Mouse (Mus musculus): ENCODE data around the gene Myo7a. TPM values are rescaled to one million over a fixed set of nuclear protein-coding genes. Genes with fewer than 3 reads are reported as not detected.

Myo7a gene
- total and polyA plus RNA-seq, 2 experiments from 2014 or later, result 11.9 to 50.8 TPM

DNA sequence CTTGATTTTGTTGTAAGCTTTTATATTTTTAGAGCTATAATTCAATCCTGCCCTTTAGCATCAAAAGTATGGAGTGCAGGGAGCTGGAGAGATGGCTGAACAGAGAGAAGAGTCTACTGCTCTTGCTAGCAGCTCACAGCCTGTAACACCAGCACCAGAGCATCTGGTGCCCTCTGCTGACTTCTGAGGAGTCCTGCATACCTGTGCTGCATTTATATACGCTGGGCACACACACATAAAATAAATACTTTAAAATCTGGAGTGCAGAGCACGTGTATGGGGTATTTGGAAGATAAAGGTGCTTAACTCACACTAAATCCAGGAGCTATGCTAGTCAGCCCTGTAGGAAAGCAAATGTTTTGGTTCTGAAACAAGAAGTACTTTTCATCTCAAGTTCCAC, 33.0 kb downstream of the Myo7a start:
- no peaks in the 10 kb centered on the region for H3K9me3 ChIP-seq (ENCODE audit: low read length)
- ATAC-seq, result no peak
- H3K27ac ChIP-seq, result no peak overlapping the region
- no peaks in the 10 kb centered on the region for H3K36me3 ChIP-seq (ENCODE audit: insufficient read depth, low read length)
- H3K4me2 ChIP-seq (ENCODE audit: low read depth, low read length), result no peak overlapping the region
- peak; percentile 68 for TF ChIP-seq CTCF (IDR thresholded peaks at IDR 0.05; ENCODE audit: low read depth)
- H3K9ac ChIP-seq (replicated peaks; ENCODE audit: low read length), result no peak overlapping the region
- H3K27me3 ChIP-seq (ENCODE audit: insufficient read depth, low read length), result no peaks in the 10 kb centered on the region
- WGBS, result 41% methylated on average over 2 of the region's 2 CpGs
- peak; percentile 63 for DNase-seq (ENCODE audit: low spot score)
- H3K4me3 ChIP-seq (ENCODE audit: low read length), result no peak overlapping the region
- no peaks in the 10 kb centered on the region; the same call in 1 of the 2 replicates for H3K4me1 ChIP-seq (ENCODE audit: insufficient read depth, low read length)

DNA sequence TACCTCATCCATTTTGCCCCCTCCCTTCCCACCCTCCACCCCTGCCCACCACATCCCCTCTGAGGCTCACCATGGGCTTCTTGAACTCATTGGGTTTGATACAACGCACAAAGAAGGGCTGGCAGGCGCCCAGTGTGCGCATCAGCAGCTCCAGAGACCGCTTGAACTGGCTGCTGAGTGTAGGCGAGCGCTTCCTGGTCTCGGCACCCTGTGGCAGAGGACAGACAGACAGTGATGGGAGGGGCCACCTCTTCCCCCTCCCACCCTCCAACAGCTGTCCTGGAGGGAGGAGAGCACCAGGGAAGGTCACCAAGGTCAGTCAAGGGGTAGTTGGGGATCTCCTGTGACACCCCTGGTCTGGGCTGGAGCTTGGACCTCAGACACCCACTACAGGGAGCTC, 34.0 kb downstream of the Myo7a start:
- DNase-seq (ENCODE audit: low spot score) (no peak), ATAC-seq (no peak)
- Histone ChIP-seq H3K4me3 (ENCODE audit: low read length) (no peak overlapping the region), H3K27ac (no peak overlapping the region), H3K4me2 (ENCODE audit: low read depth, low read length) (no peak overlapping the region), H3K36me3 (ENCODE audit: insufficient read depth, low read length) (no peaks in the 10 kb centered on the region), H3K9me3 (ENCODE audit: low read length) (no peaks in the 10 kb centered on the region), H3K4me1 (ENCODE audit: insufficient read depth, low read length) (no peaks in the 10 kb centered on the region; the same call in 1 of the 2 replicates), H3K27me3 (ENCODE audit: insufficient read depth, low read length) (no peaks in the 10 kb centered on the region), H3K9ac (replicated peaks; ENCODE audit: low read length) (no peak overlapping the region)
- TF ChIP-seq CTCF (IDR thresholded peaks at IDR 0.05; ENCODE audit: low read depth), result no peak
- WGBS, result 61% methylated on average over 7 of the region's 7 CpGs

DNA sequence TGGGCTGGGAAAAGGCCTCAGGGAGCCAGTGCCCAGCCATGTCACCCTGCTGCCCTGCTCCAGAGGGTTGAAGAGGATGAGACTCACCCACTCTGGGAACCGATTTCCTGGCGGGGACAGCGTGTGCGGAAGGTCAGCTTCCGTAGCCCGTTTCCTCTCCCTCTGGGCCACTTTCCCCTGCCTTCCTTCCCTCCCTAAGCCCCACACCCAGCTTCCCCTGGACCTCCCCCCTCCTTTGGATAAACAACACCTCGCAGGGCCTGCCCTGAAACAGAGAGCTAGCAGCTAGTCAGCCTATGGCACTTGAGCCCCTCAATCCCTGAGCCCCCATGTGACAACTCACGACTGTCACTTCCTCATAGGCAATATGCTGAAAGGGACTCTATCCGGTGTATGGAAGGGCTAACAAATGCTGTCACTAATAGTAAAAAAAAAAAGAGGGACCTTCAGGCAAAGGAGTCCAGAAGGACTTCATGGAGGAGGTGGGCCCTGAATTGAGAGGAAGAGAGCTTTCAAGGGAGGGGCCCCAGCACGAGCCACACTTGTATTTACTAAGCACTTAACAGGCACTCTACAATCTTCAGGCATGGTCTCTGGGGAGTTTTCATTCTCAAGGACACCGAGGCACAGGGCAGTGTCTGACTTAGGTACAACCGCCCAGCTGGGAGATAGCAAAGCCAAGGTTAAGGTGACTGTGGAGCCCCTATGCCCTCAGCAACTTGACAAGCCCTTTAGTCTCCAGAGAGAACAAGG, 34.6 kb downstream of the Myo7a start:
- no peak for DNase-seq (ENCODE audit: low spot score)
- H3K4me2 ChIP-seq (ENCODE audit: low read depth, low read length), result no peak overlapping the region
- WGBS, result 66% methylated on average over 12 of the region's 12 CpGs
- no peaks in the 10 kb centered on the region; the same call in 1 of the 2 replicates for H3K4me1 ChIP-seq (ENCODE audit: insufficient read depth, low read length)
- no peak overlapping the region for H3K27ac ChIP-seq
- no peak for TF ChIP-seq CTCF (IDR thresholded peaks at IDR 0.05; ENCODE audit: low read depth)
- no peak for ATAC-seq
- H3K9ac ChIP-seq (replicated peaks; ENCODE audit: low read length), result no peak overlapping the region
- no peaks in the 10 kb centered on the region for H3K27me3 ChIP-seq (ENCODE audit: insufficient read depth, low read length)
- H3K9me3 ChIP-seq (ENCODE audit: low read length), result no peaks in the 10 kb centered on the region
- H3K4me3 ChIP-seq (ENCODE audit: low read length), result no peak overlapping the region
- H3K36me3 ChIP-seq (ENCODE audit: insufficient read depth, low read length), result no peaks in the 10 kb centered on the region; the same call in 1 of the 2 replicates

GRCm38 (mm10) chr7:98082376-98082775, 36.9 kb downstream of the Myo7a start:
- no peak for TF ChIP-seq CTCF (IDR thresholded peaks at IDR 0.05; ENCODE audit: low read depth)
- H3K4me2 ChIP-seq (ENCODE audit: low read depth, low read length), result no peak overlapping the region
- ATAC-seq, result no peak
- no peaks in the 10 kb centered on the region; the same call in 1 of the 2 replicates for H3K4me1 ChIP-seq (ENCODE audit: insufficient read depth, low read length)
- WGBS, result 20% methylated on average over 5 of the region's 5 CpGs
- H3K9ac ChIP-seq (replicated peaks; ENCODE audit: low read length), result no peak overlapping the region
- no peak overlapping the region for H3K27ac ChIP-seq
- H3K4me3 ChIP-seq (ENCODE audit: low read length), result no peak overlapping the region
- H3K36me3 ChIP-seq (ENCODE audit: insufficient read depth, low read length), result no peaks in the 10 kb centered on the region; the same call in 1 of the 2 replicates
- H3K9me3 ChIP-seq (ENCODE audit: low read length), result no peaks in the 10 kb centered on the region
- no peaks in the 10 kb centered on the region for H3K27me3 ChIP-seq (ENCODE audit: insufficient read depth, low read length)
- DNase-seq (ENCODE audit: low spot score), result no peak

GRCm38 (mm10) chr7:98077453-98077852, 41.9 kb downstream of the Myo7a start:
- H3K27ac ChIP-seq, result no peak overlapping the region
- H3K9ac ChIP-seq (replicated peaks; ENCODE audit: low read length), result no peak overlapping the region
- no peaks in the 10 kb centered on the region; the same call in 1 of the 2 replicates for H3K4me1 ChIP-seq (ENCODE audit: insufficient read depth, low read length)
- H3K27me3 ChIP-seq (ENCODE audit: insufficient read depth, low read length), result no peaks in the 10 kb centered on the region
- WGBS, result 85% methylated on average over 11 of the region's 11 CpGs
- no peak for ATAC-seq
- H3K36me3 ChIP-seq (ENCODE audit: insufficient read depth, low read length), result no peaks in the 10 kb centered on the region; the same call in 1 of the 2 replicates
- H3K4me3 ChIP-seq (ENCODE audit: low read length), result no peak overlapping the region
- no peak for TF ChIP-seq CTCF (IDR thresholded peaks at IDR 0.05; ENCODE audit: low read depth)
- no peaks in the 10 kb centered on the region for H3K9me3 ChIP-seq (ENCODE audit: low read length)
- H3K4me2 ChIP-seq (ENCODE audit: low read depth, low read length), result no peak overlapping the region
- no peak for DNase-seq (ENCODE audit: low spot score)

GRCm38 (mm10) chr7:98071620-98072019, 47.7 kb downstream of the Myo7a start:
- Histone ChIP-seq H3K9ac (replicated peaks; ENCODE audit: low read length) (no peak overlapping the region), H3K27me3 (ENCODE audit: insufficient read depth, low read length) (no peaks in the 10 kb centered on the region), H3K4me1 (ENCODE audit: insufficient read depth, low read length) (no peaks in the 10 kb centered on the region), H3K36me3 (ENCODE audit: insufficient read depth, low read length) (peaks cover 6% of the 10 kb centered on the region; the same call in 1 of the 2 replicates), H3K4me2 (ENCODE audit: low read depth, low read length) (no peak overlapping the region), H3K9me3 (ENCODE audit: low read length) (no peaks in the 10 kb centered on the region), H3K27ac (no peak overlapping the region), H3K4me3 (ENCODE audit: low read length) (no peak overlapping the region)
- peak; percentile 91 for DNase-seq (ENCODE audit: low spot score)
- WGBS, result 33% methylated on average over 5 of the region's 5 CpGs
- TF ChIP-seq CTCF (IDR thresholded peaks at IDR 0.05; ENCODE audit: low read depth), result peak; percentile 98
- peak; percentile 60; the same call in 1 of the 2 replicates for ATAC-seq

DNA sequence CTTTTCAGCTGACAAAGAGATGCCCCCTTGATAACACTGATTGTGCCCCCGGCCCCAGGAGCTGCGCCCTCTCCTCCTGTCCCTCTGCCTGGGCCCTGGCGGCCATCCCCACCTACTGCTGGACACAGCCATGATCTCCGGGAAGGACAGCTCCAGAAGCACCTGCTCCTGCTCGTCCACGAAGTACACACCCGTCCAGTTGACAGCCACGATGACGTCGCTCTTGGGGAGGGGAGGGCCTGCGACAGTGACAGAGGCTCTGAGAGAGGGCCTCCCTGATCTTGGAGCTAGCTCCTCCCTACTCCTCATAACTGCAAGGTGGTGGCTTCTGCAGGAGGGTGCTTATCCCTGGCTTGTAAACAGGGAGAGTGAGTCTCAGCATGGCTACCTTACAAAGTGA, 53.1 kb downstream of the Myo7a start:
- TF ChIP-seq CTCF (IDR thresholded peaks at IDR 0.05; ENCODE audit: low read depth), result no peak
- ATAC-seq (no peak), DNase-seq (ENCODE audit: low spot score) (no peak)
- H3K36me3 ChIP-seq (ENCODE audit: insufficient read depth, low read length), result 0 out of 2 replicates have a peak, but pooled peaks cover 6% of the 10 kb centered on the region
- WGBS, result 87% methylated on average over 11 of the region's 11 CpGs
- no peak overlapping the region for H3K27ac ChIP-seq
- no peak overlapping the region for H3K4me3 ChIP-seq (ENCODE audit: low read length)
- H3K9me3 ChIP-seq (ENCODE audit: low read length), result no peaks in the 10 kb centered on the region
- H3K9ac ChIP-seq (replicated peaks; ENCODE audit: low read length), result no peak overlapping the region
- no peaks in the 10 kb centered on the region for H3K4me1 ChIP-seq (ENCODE audit: insufficient read depth, low read length)
- H3K4me2 ChIP-seq (ENCODE audit: low read depth, low read length), result no peak overlapping the region
- H3K27me3 ChIP-seq (ENCODE audit: insufficient read depth, low read length), result no peaks in the 10 kb centered on the region
